Mouse (Mus musculus) heart, embryonic 11.5 days (tissue): ENCODE data around the gene Rbm44. TPM values are rescaled to one million over a fixed set of nuclear protein-coding genes. Genes with fewer than 3 reads are reported as not detected.

Experiments
- ATAC-seq: fragments of 200-750 bp; cut with Nextera tagmentation; replicated peaks from 2 replicates; pipeline ENCODE4 v1.8.0; 2017; ENCODE audit warnings: moderate library complexity; ENCODE audit not compliant: insufficient number of reproducible peaks, low FRiP score, low TSS enrichment
- H3K27ac ChIP-seq: fragments of 300-500 bp; sonication (generic); 2 replicates; pipeline ENCODE4 v1.5.1; 2014; ENCODE audit warnings: mild to moderate bottlenecking, low read depth, low read length
- H3K27me3 ChIP-seq: fragments of 300-500 bp; sonication (generic); 2 replicates; pipeline ENCODE4 v1.6.1; 2014; ENCODE audit warnings: mild to moderate bottlenecking, low read length, mixed read lengths; ENCODE audit not compliant: control insufficient read depth, insufficient read depth
- H3K36me3 ChIP-seq: fragments of 300-500 bp; sonication (generic); 2 replicates; pipeline ENCODE4 v1.6.1; 2014; ENCODE audit warnings: mild to moderate bottlenecking, low read length, moderate library complexity, mixed read lengths; ENCODE audit not compliant: control insufficient read depth, insufficient read depth
- H3K4me1 ChIP-seq: fragments of 300-500 bp; sonication (generic); 2 replicates; pipeline ENCODE4 v1.6.1; 2014; ENCODE audit warnings: low read length; ENCODE audit not compliant: control insufficient read depth, insufficient read depth
- H3K4me2 ChIP-seq: fragments of 300-500 bp; sonication (generic); 2 replicates; pipeline ENCODE4 v1.6.1; 2014; ENCODE audit warnings: mild to moderate bottlenecking, moderate library complexity
- H3K4me3 ChIP-seq: fragments of 300-500 bp; sonication (generic); 2 replicates; pipeline ENCODE4 v1.5.1; 2014; ENCODE audit warnings: low read depth, low read length
- H3K9ac ChIP-seq: fragments of 300-500 bp; sonication (generic); 2 replicates; pipeline ENCODE4 v1.6.1; 2014; ENCODE audit warnings: mild to moderate bottlenecking, low read depth, low read length, moderate library complexity
- H3K9me3 ChIP-seq: fragments of 300-500 bp; sonication (generic); replicated peaks from 2 replicates; pipeline ENCODE4 v1.6.1; 2016; ENCODE audit warnings: low read length; ENCODE audit not compliant: control insufficient read depth
- WGBS: fragments of 180-500 bp; shearing (Covaris S2); extraction: QIAGEN DNeasy Blood & Tissue Kit; methylation state at CpG from one replicate; pipeline ENCODE4 v1.1.7; 2014; ENCODE audit not compliant: insufficient replicate concordance; 5-methylcytosine and 5-hydroxymethylcytosine counted together
- polyA plus RNA-seq: library from polyadenylated mRNA; unstranded; fragments of >200 nt; fragmentation: Nextera tagmentation; extraction: Ambion mirVana; gene quantifications from 2 replicates; pipeline ENCODE4 v1.2.1, GENCODE M21; 2014

Rbm44 gene
- polyA plus RNA-seq, 1 experiment from 2014 or later = 2.4 TPM

DNA sequence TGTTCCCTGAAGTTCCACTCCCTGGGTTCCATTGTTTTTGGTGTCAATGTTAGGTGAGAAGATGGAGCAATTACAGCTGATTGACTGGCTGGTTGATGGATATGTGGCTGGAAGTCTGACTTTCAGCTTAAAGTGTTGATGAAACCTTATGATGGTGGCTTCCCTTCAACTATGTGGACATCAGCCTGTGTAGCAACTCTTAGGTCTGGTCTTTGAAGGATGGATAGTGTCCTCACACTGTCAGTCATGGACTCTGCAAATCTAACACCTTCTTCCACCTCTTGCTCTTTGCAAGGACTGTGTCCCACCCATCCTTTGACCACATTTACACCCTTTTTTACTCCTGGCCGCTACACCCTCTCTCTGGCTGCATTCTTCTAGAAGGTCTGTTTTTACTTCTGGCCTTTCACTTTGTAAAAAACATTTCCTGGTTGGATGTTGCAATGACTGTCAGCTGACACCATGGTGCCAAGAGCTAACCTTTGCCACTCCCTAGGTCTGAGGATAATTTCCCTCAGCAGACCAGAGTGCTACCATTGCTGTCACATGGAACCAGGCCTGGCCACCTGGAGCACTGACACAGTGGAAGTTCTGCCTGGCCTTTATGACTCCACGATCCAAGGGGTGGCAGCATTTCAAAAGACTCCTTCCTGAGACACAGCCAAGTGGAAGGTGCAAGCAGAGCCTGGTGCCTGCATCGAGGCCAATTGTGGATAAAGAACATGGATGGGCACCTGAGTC, 62.6 kb downstream of the Rbm44 start:
- no peak overlapping the region for H3K4me2 ChIP-seq
- H3K4me3 ChIP-seq = no peak overlapping the region
- H3K4me1 ChIP-seq = peaks cover 24% of the 10 kb centered on the region
- H3K9ac ChIP-seq = no peak overlapping the region
- no peak overlapping the region for H3K27ac ChIP-seq
- no peaks in the 10 kb centered on the region for H3K36me3 ChIP-seq
- H3K9me3 ChIP-seq = no peaks in the 10 kb centered on the region
- no peak for ATAC-seq
- no peaks in the 10 kb centered on the region for H3K27me3 ChIP-seq
- WGBS = 81% methylated on average over 3 of the region's 3 CpGs

DNA sequence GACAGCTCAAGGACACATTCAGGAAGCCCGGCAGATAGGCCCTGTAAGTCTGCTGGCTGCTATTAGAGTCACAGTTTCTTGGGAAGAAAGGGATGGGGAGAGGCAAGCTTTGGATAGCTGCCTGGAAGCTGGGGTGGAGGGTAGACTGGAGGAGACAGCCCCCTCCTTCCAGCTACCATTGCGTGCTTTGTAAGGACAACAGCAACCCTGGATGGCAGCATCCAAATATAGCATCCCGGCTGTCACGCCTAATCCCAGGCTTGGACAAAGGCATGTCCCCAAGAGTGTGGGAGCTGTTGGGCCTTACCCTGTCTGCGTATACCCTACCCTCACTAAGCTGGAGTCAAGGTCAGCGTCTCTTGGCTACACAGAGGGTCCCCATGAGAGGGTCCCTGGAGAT, 64.5 kb downstream of the Rbm44 start:
- WGBS = 55% methylated on average over 6 of the region's 6 CpGs
- ATAC-seq = 0 out of 2 replicates have a peak, but pooled peaks have one; percentile 11
- peaks cover 29% of the 10 kb centered on the region for H3K4me1 ChIP-seq
- H3K9me3 ChIP-seq = no peaks in the 10 kb centered on the region
- 0 out of 2 replicates have a peak overlapping the region, but pooled peaks have one; percentile 35 for H3K9ac ChIP-seq
- H3K27ac ChIP-seq = peak overlapping the region; percentile 82
- H3K36me3 ChIP-seq = no peaks in the 10 kb centered on the region
- no peak overlapping the region for H3K4me2 ChIP-seq
- no peaks in the 10 kb centered on the region for H3K27me3 ChIP-seq
- H3K4me3 ChIP-seq = no peak overlapping the region

- 74% methylated on average over 6 of the region's 6 CpGs for WGBS
- no peak for ATAC-seq
- no peaks in the 10 kb centered on the region for H3K9me3 ChIP-seq
- 0 out of 2 replicates have a peak overlapping the region, but pooled peaks have one; percentile 35 for H3K9ac ChIP-seq
- H3K27ac ChIP-seq = peak overlapping the region; percentile 82
- peaks cover 29% of the 10 kb centered on the region for H3K4me1 ChIP-seq
- no peak overlapping the region for H3K4me2 ChIP-seq
- H3K4me3 ChIP-seq = no peak overlapping the region
- H3K27me3 ChIP-seq = no peaks in the 10 kb centered on the region
- H3K36me3 ChIP-seq = no peaks in the 10 kb centered on the region
These were observed 64.9 kb downstream of the Rbm44 start for GRCm38 (mm10) chr1:91209785-91210184.

GRCm38 (mm10) chr1:91211099-91211498, 66.2 kb downstream of the Rbm44 start:
- no peak for ATAC-seq
- 0 out of 2 replicates have a peak overlapping the region, but pooled peaks have one; percentile 34 for H3K9ac ChIP-seq
- WGBS = 73% methylated on average over 1 of the region's 1 CpGs

GRCm38 (mm10) chr1:91211591-91212008, 66.7 kb downstream of the Rbm44 start:
- Histone ChIP-seq H3K9ac (no peak overlapping the region), H3K4me3 (no peak overlapping the region), H3K4me1 (peaks cover 46% of the 10 kb centered on the region), H3K36me3 (no peaks in the 10 kb centered on the region), H3K27me3 (no peaks in the 10 kb centered on the region), H3K9me3 (no peaks in the 10 kb centered on the region), H3K4me2 (no peak overlapping the region), H3K27ac (peak overlapping the region; percentile 70)
- ATAC-seq = peak; percentile 24; the same call in 1 of the 2 replicates
- WGBS = 47% methylated on average over 7 of the region's 7 CpGs

More at GRCm38 (mm10) chr1:91211099-91211498, 66.2 kb downstream of the Rbm44 start:
- H3K4me1 ChIP-seq = peaks cover 41% of the 10 kb centered on the region
- no peaks in the 10 kb centered on the region for H3K36me3 ChIP-seq
- H3K27me3 ChIP-seq = no peaks in the 10 kb centered on the region
- no peaks in the 10 kb centered on the region for H3K9me3 ChIP-seq
- no peak overlapping the region for H3K4me2 ChIP-seq
- no peak overlapping the region for H3K4me3 ChIP-seq
- peak overlapping the region; percentile 22; the same call in 1 of the 2 replicates for H3K27ac ChIP-seq

DNA sequence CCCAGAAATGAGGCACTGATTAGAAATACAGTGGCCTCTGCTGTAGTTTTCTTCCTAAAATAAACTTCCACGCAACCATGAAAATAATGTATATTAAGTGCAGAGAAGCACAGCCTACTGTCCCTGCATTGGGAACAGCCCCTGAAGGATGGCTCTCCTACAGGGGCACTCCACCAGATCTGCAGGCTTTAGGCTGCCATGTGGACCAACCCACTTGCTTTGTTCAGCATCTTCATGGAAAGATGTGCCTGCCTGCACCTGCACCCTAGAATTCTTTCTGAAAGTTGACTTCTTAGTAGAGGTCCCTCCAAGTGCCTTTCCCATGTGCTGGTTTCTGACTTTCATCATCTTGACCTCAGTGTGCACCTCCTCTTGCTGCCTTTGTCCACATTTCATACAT, 70.4 kb downstream of the Rbm44 start:
- WGBS = 79% methylated on average over 1 of the region's 1 CpGs
- Histone ChIP-seq H3K27me3 (no peaks in the 10 kb centered on the region), H3K9me3 (no peaks in the 10 kb centered on the region), H3K9ac (no peak overlapping the region), H3K27ac (peak overlapping the region; percentile 50; the same call in 1 of the 2 replicates), H3K4me3 (no peak overlapping the region), H3K4me2 (no peak overlapping the region), H3K36me3 (no peaks in the 10 kb centered on the region), H3K4me1 (peaks cover 51% of the 10 kb centered on the region)
- ATAC-seq = no peak

DNA sequence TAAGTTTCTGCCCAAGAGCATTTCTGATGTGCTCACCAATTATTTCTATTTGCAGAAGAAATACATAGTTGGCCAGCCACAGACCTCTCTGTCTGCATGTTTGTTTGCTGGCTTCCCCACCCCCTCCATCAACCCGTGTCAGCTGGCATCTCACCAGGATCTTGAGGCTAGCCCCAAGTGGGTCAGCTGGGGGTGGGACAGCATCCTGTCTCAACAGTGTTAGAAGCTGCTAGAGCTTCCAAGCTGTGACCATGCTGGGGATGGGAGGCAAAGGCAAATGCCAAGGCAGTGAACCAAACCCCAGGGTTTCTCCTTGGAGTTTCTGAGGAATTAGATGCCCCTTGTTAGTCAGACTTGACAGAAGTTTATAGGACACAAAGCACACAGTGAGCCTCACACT, 71.1 kb downstream of the Rbm44 start:
- Histone ChIP-seq H3K27ac (peak overlapping the region; percentile 94), H3K4me1 (peaks cover 44% of the 10 kb centered on the region), H3K36me3 (no peaks in the 10 kb centered on the region), H3K4me3 (no peak overlapping the region), H3K4me2 (no peak overlapping the region), H3K9me3 (no peaks in the 10 kb centered on the region), H3K9ac (no peak overlapping the region), H3K27me3 (no peaks in the 10 kb centered on the region)
- WGBS = 23% methylated on average over 1 of the region's 1 CpGs
- ATAC-seq = no peak

- no peak overlapping the region for H3K9ac ChIP-seq
- WGBS = 34% methylated on average over 10 of the region's 10 CpGs
- peak overlapping the region; percentile 22 for H3K4me2 ChIP-seq
- H3K36me3 ChIP-seq = no peaks in the 10 kb centered on the region
- no peak overlapping the region for H3K4me3 ChIP-seq
- no peaks in the 10 kb centered on the region for H3K9me3 ChIP-seq
- ATAC-seq = no peak
- H3K27me3 ChIP-seq = no peaks in the 10 kb centered on the region
- peak overlapping the region; percentile 94 for H3K27ac ChIP-seq
- H3K4me1 ChIP-seq = peaks cover 39% of the 10 kb centered on the region
These were observed 71.8 kb downstream of the Rbm44 start for GRCm38 (mm10) chr1:91216504-91217267.
